In genomic region chr1:178235919-178236466, GRCm38 (mm10) we compare ENCODE assay signal across 28 mouse cellular contexts. TPM values are rescaled to one million over a fixed set of nuclear protein-coding genes. Genes with fewer than 3 reads are reported as not detected.
DNase-seq lines count a peak whose midpoint lies in the region; ATAC-seq and TF ChIP-seq lines count a peak whose summit lies in the region.
"Had no signal": no experiment of that assay in that cellular context is flagged by ENCODE, and none has a peak within 500 bp of the region (broad histone marks: within the 10 kb centered on the region; RNA-seq: fewer than 3 reads in every experiment).

No protein-coding gene starts in this region.

- no peaks in the 10 kb centered on the region for H3K27me3 ChIP-seq in heart, embryonic 15.5 days
- no peaks in the 10 kb centered on the region for H3K27me3 ChIP-seq in heart, embryonic 10.5 days (ENCODE audit: insufficient read depth, poor library complexity, severe bottlenecking)
- no peaks in the 10 kb centered on the region for H3K27me3 ChIP-seq in liver, embryonic 15.5 days
- H3K27me3 ChIP-seq in liver, embryonic 12.5 days (replicated peaks): no peaks in the 10 kb centered on the region
- no peaks in the 10 kb centered on the region for H3K27me3 ChIP-seq in liver, postnatal 0 days (ENCODE audit: insufficient read depth, low read length)
- H3K27me3 ChIP-seq: embryonic facial prominence, embryonic 15.5 days; forebrain, embryonic 12.5 days; limb, embryonic 15.5 days; lung, embryonic 15.5 days; megakaryocyte, embryonic 14.5 days; midbrain, embryonic 13.5 days had no signal

- H3K9ac ChIP-seq in heart, embryonic 15.5 days: no peak overlapping the region
- no peak overlapping the region for H3K9ac ChIP-seq in liver, embryonic 15.5 days
- no peak overlapping the region for H3K9ac ChIP-seq in liver, embryonic 12.5 days
- no peak overlapping the region for H3K9ac ChIP-seq in liver, postnatal 0 days (replicated peaks)
- H3K9ac ChIP-seq: embryonic facial prominence, embryonic 15.5 days; forebrain, embryonic 12.5 days; forebrain, postnatal 0 days; hindbrain, embryonic 14.5 days; limb, embryonic 15.5 days; lung, embryonic 15.5 days; midbrain, embryonic 13.5 days had no signal

- no peaks in the 10 kb centered on the region for H3K9me3 ChIP-seq in heart, embryonic 15.5 days (replicated peaks)
- no peaks in the 10 kb centered on the region for H3K9me3 ChIP-seq in heart, embryonic 10.5 days
- H3K9me3 ChIP-seq in liver, embryonic 15.5 days (replicated peaks): no peaks in the 10 kb centered on the region
- no peaks in the 10 kb centered on the region for H3K9me3 ChIP-seq in liver, embryonic 12.5 days (replicated peaks)
- no peaks in the 10 kb centered on the region for H3K9me3 ChIP-seq in liver, postnatal 0 days (ENCODE audit: low read length)
- H3K9me3 ChIP-seq: embryonic facial prominence, embryonic 10.5 days; embryonic facial prominence, embryonic 15.5 days; forebrain, embryonic 12.5 days; limb, embryonic 10.5 days; limb, embryonic 15.5 days; lung, embryonic 15.5 days; midbrain, embryonic 13.5 days had no signal

- H3K36me3 ChIP-seq in heart, embryonic 15.5 days: peaks cover 11% of the 10 kb centered on the region; the same call in 1 of the 2 replicates
- peaks cover 14% of the 10 kb centered on the region; the same call in 1 of the 2 replicates for H3K36me3 ChIP-seq in heart, embryonic 10.5 days
- H3K36me3 ChIP-seq in liver, embryonic 15.5 days (replicated peaks): 0 out of 2 replicates have a peak, but pooled peaks cover 2% of the 10 kb centered on the region
- H3K36me3 ChIP-seq in liver, embryonic 12.5 days: peaks cover 7% of the 10 kb centered on the region; the same call in 1 of the 2 replicates
- no peaks in the 10 kb centered on the region; the same call in 1 of the 2 replicates for H3K36me3 ChIP-seq in liver, postnatal 0 days (replicated peaks; ENCODE audit: insufficient read depth, low read length)
- H3K36me3 ChIP-seq: forebrain, embryonic 12.5 days; limb, embryonic 15.5 days had no signal

- no peak overlapping the region for H3K4me2 ChIP-seq in heart, embryonic 15.5 days
- no peak overlapping the region for H3K4me2 ChIP-seq in liver, embryonic 15.5 days
- no peak overlapping the region for H3K4me2 ChIP-seq in liver, embryonic 12.5 days
- no peak overlapping the region for H3K4me2 ChIP-seq in liver, postnatal 0 days (ENCODE audit: low read depth, low read length)
- H3K4me2 ChIP-seq: embryonic facial prominence, embryonic 15.5 days; forebrain, embryonic 12.5 days; hindbrain, embryonic 14.5 days; limb, embryonic 15.5 days; lung, embryonic 15.5 days; midbrain, embryonic 13.5 days had no signal

- no peak for TF ChIP-seq CTCF in liver, postnatal 0 days (IDR thresholded peaks at IDR 0.05; ENCODE audit: low read depth)

- peak; percentile 78 for TF ChIP-seq EP300 in liver, postnatal 0 days (IDR thresholded peaks at IDR 0.05; ENCODE audit: low read depth)

- peaks cover 20% of the 10 kb centered on the region for H3K4me1 ChIP-seq in heart, embryonic 15.5 days (replicated peaks)
- H3K4me1 ChIP-seq in heart, embryonic 10.5 days: peaks cover 16% of the 10 kb centered on the region
- peaks cover 4% of the 10 kb centered on the region; the same call in 1 of the 2 replicates for H3K4me1 ChIP-seq in liver, embryonic 15.5 days (replicated peaks)
- H3K4me1 ChIP-seq in liver, embryonic 12.5 days: 0 out of 2 replicates have a peak, but pooled peaks cover 9% of the 10 kb centered on the region
- H3K4me1 ChIP-seq in liver, postnatal 0 days (ENCODE audit: insufficient read depth): peaks cover 8% of the 10 kb centered on the region
- H3K4me1 ChIP-seq: embryonic facial prominence, embryonic 10.5 days; embryonic facial prominence, embryonic 15.5 days; forebrain, embryonic 12.5 days; limb, embryonic 10.5 days; limb, embryonic 15.5 days; midbrain, embryonic 13.5 days had no signal

- 58% methylated on average over 2 of the region's 2 CpGs for WGBS in heart, embryonic 15.5 days
- 80% methylated on average over 2 of the region's 2 CpGs for WGBS in heart, embryonic 10.5 days
- 66% methylated on average over 2 of the region's 2 CpGs for WGBS in liver, embryonic 15.5 days (ENCODE audit: insufficient replicate concordance)
- 58% methylated on average over 2 of the region's 2 CpGs for WGBS in liver, embryonic 12.5 days (ENCODE audit: insufficient replicate concordance)
- 49% methylated on average over 2 of the region's 2 CpGs for WGBS in liver, postnatal 0 days (ENCODE audit: insufficient replicate concordance)

- H3K4me3 ChIP-seq in heart, embryonic 15.5 days: no peak overlapping the region
- no peak overlapping the region for H3K4me3 ChIP-seq in heart, embryonic 10.5 days
- H3K4me3 ChIP-seq in liver, embryonic 15.5 days (replicated peaks): no peak overlapping the region
- no peak overlapping the region for H3K4me3 ChIP-seq in liver, embryonic 12.5 days
- no peak overlapping the region for H3K4me3 ChIP-seq in liver, postnatal 0 days (ENCODE audit: low read depth, low read length)
- H3K4me3 ChIP-seq: embryonic facial prominence, embryonic 10.5 days; embryonic facial prominence, embryonic 15.5 days; forebrain, embryonic 12.5 days; limb, embryonic 10.5 days; limb, embryonic 15.5 days; lung, embryonic 15.5 days; megakaryocyte, embryonic 14.5 days; midbrain, embryonic 13.5 days had no signal

- no peak for ATAC-seq in heart, embryonic 15.5 days (replicated peaks; ENCODE audit: insufficient number of reproducible peaks, insufficient read depth, low FRiP score, low read depth)
- peak; percentile 52 for ATAC-seq in liver, embryonic 15.5 days (ENCODE audit: insufficient read depth)
- no peak for ATAC-seq in liver, embryonic 12.5 days
- ATAC-seq in liver, postnatal 0 days: peak; percentile 98
- ATAC-seq: forebrain, postnatal 0 days; intestine, postnatal 0 days; midbrain, embryonic 13.5 days had no signal

- peak overlapping the region; percentile 41 for H3K27ac ChIP-seq in heart, embryonic 15.5 days
- H3K27ac ChIP-seq in heart, embryonic 10.5 days: no peak overlapping the region
- 0 out of 2 replicates have a peak overlapping the region, but pooled peaks have one; percentile 20 for H3K27ac ChIP-seq in liver, embryonic 15.5 days (replicated peaks)
- H3K27ac ChIP-seq in liver, embryonic 12.5 days: no peak overlapping the region
- H3K27ac ChIP-seq in liver, postnatal 0 days (ENCODE audit: low read depth): peak overlapping the region; percentile 84
- H3K27ac ChIP-seq: embryonic facial prominence, embryonic 10.5 days; embryonic facial prominence, embryonic 15.5 days; forebrain, embryonic 12.5 days; hindbrain, embryonic 14.5 days; limb, embryonic 10.5 days; limb, embryonic 15.5 days; lung, embryonic 15.5 days; midbrain, embryonic 13.5 days had no signal

- DNase-seq in heart, adult 11 months: peak; percentile 68
- no peak for DNase-seq in heart, postnatal 4 days
- DNase-seq in heart, embryonic 10.5 days (ENCODE audit: low spot score): no peak
- DNase-seq in liver, postnatal 0 days: peak; percentile 21
- DNase-seq: adrenal gland, postnatal 25 days; cerebellum, adult 8-10 months; cerebellum, postnatal 25 days; forebrain, postnatal 0 days; kidney, adult 9 months; kidney, postnatal 14 days; layer of hippocampus, adult 9-11 months; lung, postnatal 4 days; retina, postnatal 1 day; right cerebral cortex, postnatal 14 days; thymus, postnatal 4 days had no signal

RNA-seq across cellular contexts. Expression of gene Desi2, which starts 48.8 kb away (rescaled TPM):
- 10 to 100 TPM; 26.8 to 26.9 TPM for total RNA-seq in heart, postnatal 4 days (2021)
- polyA plus RNA-seq in heart, embryonic 15.5 days (2015; fragmentation: Nextera tagmentation; extraction: Ambion mirVana): 21.2 and 27.6 TPM in 2 replicates
- 19.7 and 22.8 TPM in 2 replicates for polyA plus RNA-seq in heart, embryonic 10.5 days (2016; fragmentation: Nextera tagmentation; extraction: Ambion mirVana)
- polyA plus RNA-seq in liver, embryonic 15.5 days (2015; fragmentation: Nextera tagmentation; extraction: Ambion mirVana): 8.0 and 8.6 TPM in 2 replicates
- 15.0 and 15.2 TPM in 2 replicates for polyA plus RNA-seq in liver, embryonic 12.5 days (2016; fragmentation: Nextera tagmentation; extraction: Ambion mirVana)
- 26.5 and 33.8 TPM in 2 replicates for polyA plus RNA-seq in liver, postnatal 0 days (2015; fragmentation: Nextera tagmentation; extraction: Ambion mirVana)

Comparison
In these comparisons a context has a peak if more than half of its experiments do, and no peak if none do; other contexts are left out.
1. DNase-seq: peak in heart, adult 11 months (single experiment) and liver, postnatal 0 days (single experiment); none in heart, postnatal 4 days (single experiment) and heart, embryonic 10.5 days (single experiment).
2. ATAC-seq: peak in liver, embryonic 15.5 days (single experiment) and liver, postnatal 0 days (single experiment); none in heart, embryonic 15.5 days (single experiment) and liver, embryonic 12.5 days (single experiment).
3. H3K27ac ChIP-seq: peak in heart, embryonic 15.5 days (single experiment), liver, embryonic 15.5 days (single experiment) and liver, postnatal 0 days (single experiment); none in heart, embryonic 10.5 days (single experiment) and liver, embryonic 12.5 days (single experiment).